Mouse (Mus musculus) intestine, embryonic 16.5 days (tissue): ENCODE data around the gene Atp1a1. TPM values are rescaled to one million over a fixed set of nuclear protein-coding genes. Genes with fewer than 3 reads are reported as not detected.

Source experiments
- ATAC-seq: fragments of 200-750 bp; cut with Nextera tagmentation; 2 replicates; pipeline ENCODE4 v1.8.0; 2017; ENCODE audit warnings: moderate TSS enrichment, moderate library complexity
- H3K27ac ChIP-seq: fragments of 300-500 bp; sonication (generic); 2 replicates; pipeline ENCODE4 v1.5.1; 2014; ENCODE audit warnings: mild to moderate bottlenecking, low read length
- H3K27me3 ChIP-seq: fragments of 300-500 bp; sonication (generic); replicated peaks from 2 replicates; pipeline ENCODE4 v1.6.1; 2014; ENCODE audit warnings: low read length, control low read depth, mixed read lengths; ENCODE audit not compliant: control insufficient read depth, insufficient read depth
- H3K36me3 ChIP-seq: fragments of 300-500 bp; sonication (generic); 2 replicates; pipeline ENCODE4 v1.6.1; 2014; ENCODE audit warnings: low read length, control low read depth; ENCODE audit not compliant: control insufficient read depth, insufficient read depth
- H3K4me1 ChIP-seq: fragments of 300-500 bp; sonication (generic); 2 replicates; pipeline ENCODE4 v1.6.1; 2014; ENCODE audit warnings: low read length, control low read depth, mixed read lengths; ENCODE audit not compliant: control insufficient read depth, insufficient read depth
- H3K4me2 ChIP-seq: fragments of 300-500 bp; sonication (generic); 2 replicates; pipeline ENCODE4 v1.6.1; 2014; ENCODE audit warnings: low read depth, low read length, control low read depth
- H3K4me3 ChIP-seq: fragments of 300-500 bp; sonication (generic); 2 replicates; pipeline ENCODE4 v1.5.1; 2014; ENCODE audit warnings: mild to moderate bottlenecking, low read length
- H3K9ac ChIP-seq: fragments of 300-500 bp; sonication (generic); 2 replicates; pipeline ENCODE4 v1.6.1; 2014; ENCODE audit warnings: low read depth, low read length
- H3K9me3 ChIP-seq: fragments of 300-500 bp; sonication (generic); 2 replicates; pipeline ENCODE4 v1.6.1; 2016; ENCODE audit warnings: low read length, control low read depth; ENCODE audit not compliant: control insufficient read depth
- WGBS: fragments of 180-500 bp; shearing (Covaris S2); extraction: QIAGEN DNeasy Blood & Tissue Kit; methylation state at CpG from one replicate; pipeline ENCODE4 v1.1.7; 2014; 5-methylcytosine and 5-hydroxymethylcytosine counted together
- polyA plus RNA-seq: library from polyadenylated mRNA; unstranded; fragments of >200 nt; fragmentation: Nextera tagmentation; extraction: Ambion mirVana; gene quantifications from 2 replicates; pipeline ENCODE4 v1.2.1, GENCODE M21; 2015

Gene Atp1a1
- polyA plus RNA-seq, 1 experiment from 2014 or later, result 262 TPM

DNA sequence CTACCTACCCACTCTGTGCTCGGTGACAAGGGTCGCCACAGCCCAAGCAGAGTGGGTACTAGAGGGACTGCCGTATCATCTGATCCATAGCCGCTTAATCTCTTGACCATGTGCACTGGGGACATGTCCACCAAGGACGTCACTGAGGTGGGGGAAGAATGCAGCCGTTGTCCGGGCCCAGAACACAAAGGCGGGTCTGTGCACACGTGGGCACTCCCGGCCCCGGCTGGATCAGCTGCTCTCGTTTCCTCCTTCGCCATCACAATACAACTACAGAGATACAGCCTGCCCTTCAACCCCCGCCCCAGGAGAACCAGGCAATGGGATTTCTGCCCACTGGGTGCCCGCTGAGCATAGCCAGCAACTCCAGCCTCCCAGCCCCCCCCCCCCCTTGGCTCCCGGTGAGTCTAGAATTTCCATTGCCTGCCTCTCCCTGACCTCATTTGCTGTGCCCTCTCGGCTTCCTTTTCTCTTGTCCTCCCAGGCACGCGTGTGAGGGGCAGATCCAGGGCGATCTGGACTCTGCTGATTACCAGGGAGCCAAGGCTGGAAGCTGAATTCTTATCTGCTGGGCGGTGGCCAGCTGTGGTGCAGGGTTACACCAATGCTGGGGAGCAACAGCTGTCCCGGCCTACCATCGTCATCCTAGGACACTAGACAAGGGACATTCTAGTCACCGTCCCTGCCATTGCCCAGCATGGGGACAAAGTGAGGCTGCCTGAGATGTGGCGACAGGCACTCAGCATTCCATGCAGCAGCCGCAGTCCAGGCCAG, 52.8 kb downstream of the Atp1a1 start:
- Histone ChIP-seq H3K4me1 (peaks cover 21% of the 10 kb centered on the region), H3K9me3 (no peaks in the 10 kb centered on the region), H3K27me3 (no peaks in the 10 kb centered on the region), H3K36me3 (no peaks in the 10 kb centered on the region), H3K9ac (peak overlapping the region; percentile 36; the same call in 1 of the 2 replicates), H3K27ac (no peak overlapping the region), H3K4me3 (no peak overlapping the region), H3K4me2 (0 out of 2 replicates have a peak overlapping the region, but pooled peaks have one; percentile 17)
- WGBS, result 51% methylated on average over 26 of the region's 26 CpGs
- peak; percentile 84 for ATAC-seq

DNA sequence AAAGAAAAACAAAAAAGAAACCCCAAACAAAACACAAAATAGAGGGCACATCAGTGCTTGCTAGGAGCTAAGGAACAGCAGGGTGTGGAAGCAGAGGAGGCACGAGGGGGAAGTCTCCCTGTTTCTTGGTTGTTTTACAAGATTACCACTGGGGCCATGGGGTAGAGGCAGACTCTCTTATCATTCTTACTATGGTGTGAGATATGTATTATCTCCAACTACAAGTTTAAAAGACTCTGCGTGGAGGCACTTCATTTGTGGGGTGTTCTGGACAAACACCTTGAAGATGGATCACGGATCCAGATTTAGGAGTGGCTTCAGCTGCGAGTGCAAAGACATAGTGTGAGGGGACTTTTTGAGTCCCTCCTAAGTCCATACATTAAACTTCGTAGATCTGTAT, 54.7 kb downstream of the Atp1a1 start:
- Histone ChIP-seq H3K4me2 (no peak overlapping the region), H3K27me3 (no peaks in the 10 kb centered on the region), H3K4me1 (peaks cover 21% of the 10 kb centered on the region), H3K27ac (no peak overlapping the region), H3K9me3 (no peaks in the 10 kb centered on the region), H3K4me3 (no peak overlapping the region), H3K9ac (no peak overlapping the region), H3K36me3 (no peaks in the 10 kb centered on the region)
- whole genome bisulfite sequencing, result 73% methylated on average over 5 of the region's 5 CpGs
- ATAC-seq, result 0 out of 2 replicates have a peak, but pooled peaks have one; percentile 27

DNA sequence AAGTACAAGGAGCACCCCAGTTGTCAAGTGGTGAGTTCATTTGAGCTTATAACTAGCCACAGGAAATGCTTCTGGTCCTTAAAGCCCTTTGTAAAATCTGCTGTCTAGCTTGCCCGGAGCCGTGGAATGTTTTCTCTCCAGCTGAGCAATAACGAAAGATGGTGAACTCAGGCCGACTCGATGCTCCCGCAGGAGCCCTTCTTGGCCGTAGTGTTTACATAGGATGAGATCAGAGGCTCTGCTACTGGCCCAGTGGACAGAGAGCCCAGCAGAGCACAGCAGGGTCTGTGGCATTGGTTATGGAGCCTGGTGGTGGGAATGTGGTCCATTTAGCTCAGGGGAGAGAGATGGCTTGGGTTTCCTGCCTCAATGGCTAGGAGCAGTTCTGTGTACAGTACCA, 60.4 kb downstream of the Atp1a1 start:
- peak; percentile 43 for ATAC-seq
- 17% methylated on average over 7 of the region's 7 CpGs for WGBS
- no peaks in the 10 kb centered on the region for H3K4me1 ChIP-seq
- no peak overlapping the region for H3K4me2 ChIP-seq
- no peaks in the 10 kb centered on the region for H3K9me3 ChIP-seq
- H3K27me3 ChIP-seq, result no peaks in the 10 kb centered on the region
- H3K9ac ChIP-seq, result 0 out of 2 replicates have a peak overlapping the region, but pooled peaks have one; percentile 18
- 0 out of 2 replicates have a peak overlapping the region, but pooled peaks have one; percentile 34 for H3K27ac ChIP-seq
- no peak overlapping the region for H3K4me3 ChIP-seq
- H3K36me3 ChIP-seq, result no peaks in the 10 kb centered on the region

DNA sequence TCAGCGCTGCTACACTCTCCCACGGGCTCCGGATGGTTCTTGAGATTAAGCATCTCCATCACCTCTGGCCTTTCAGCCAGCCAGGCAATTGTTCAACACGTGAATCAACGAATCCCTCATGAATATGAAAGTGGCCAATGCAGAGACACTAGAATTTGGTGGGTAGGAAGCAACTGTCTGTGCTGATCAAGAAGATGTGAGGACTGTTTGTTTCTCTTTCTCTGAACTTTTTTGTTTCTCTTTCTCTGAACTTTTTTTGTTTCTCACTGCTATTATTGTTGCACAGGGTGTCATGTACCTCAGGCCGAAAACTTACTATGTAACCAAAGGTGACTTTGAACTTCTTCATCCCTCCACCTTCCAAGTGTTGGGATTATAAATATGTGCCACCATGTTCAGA, 62.9 kb downstream of the Atp1a1 start:
- H3K4me2 ChIP-seq, result no peak overlapping the region
- WGBS, result 72% methylated on average over 6 of the region's 6 CpGs
- no peaks in the 10 kb centered on the region for H3K4me1 ChIP-seq
- H3K36me3 ChIP-seq, result no peaks in the 10 kb centered on the region
- no peak for ATAC-seq
- H3K9ac ChIP-seq, result no peak overlapping the region
- no peaks in the 10 kb centered on the region for H3K27me3 ChIP-seq
- H3K9me3 ChIP-seq, result no peaks in the 10 kb centered on the region
- H3K27ac ChIP-seq, result no peak overlapping the region
- no peak overlapping the region for H3K4me3 ChIP-seq

DNA sequence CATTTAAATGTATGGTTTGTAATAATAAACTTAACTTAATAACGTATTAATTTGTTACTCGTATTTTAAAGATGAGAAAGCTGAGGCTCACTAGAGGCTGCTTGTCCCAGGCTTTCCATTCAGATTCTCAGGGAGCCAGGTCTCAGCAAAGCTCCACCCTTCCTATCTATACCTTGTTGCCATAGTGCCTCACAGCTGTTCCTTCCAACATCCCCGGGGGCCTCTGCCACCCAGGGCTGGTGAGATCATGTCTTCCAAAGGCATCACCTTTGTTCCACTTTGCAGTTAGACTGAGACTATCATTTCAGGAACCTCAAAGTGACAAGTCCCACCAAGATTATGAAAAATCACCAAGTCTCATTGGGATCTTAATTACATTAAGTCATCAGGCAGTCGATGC, 63.9 kb downstream of the Atp1a1 start:
- no peak overlapping the region for H3K9ac ChIP-seq
- H3K27ac ChIP-seq, result no peak overlapping the region
- no peak overlapping the region for H3K4me2 ChIP-seq
- ATAC-seq, result no peak
- H3K27me3 ChIP-seq, result no peaks in the 10 kb centered on the region
- H3K9me3 ChIP-seq, result no peaks in the 10 kb centered on the region
- no peaks in the 10 kb centered on the region for H3K36me3 ChIP-seq
- WGBS, result 74% methylated on average over 4 of the region's 4 CpGs
- no peaks in the 10 kb centered on the region for H3K4me1 ChIP-seq
- no peak overlapping the region for H3K4me3 ChIP-seq

DNA sequence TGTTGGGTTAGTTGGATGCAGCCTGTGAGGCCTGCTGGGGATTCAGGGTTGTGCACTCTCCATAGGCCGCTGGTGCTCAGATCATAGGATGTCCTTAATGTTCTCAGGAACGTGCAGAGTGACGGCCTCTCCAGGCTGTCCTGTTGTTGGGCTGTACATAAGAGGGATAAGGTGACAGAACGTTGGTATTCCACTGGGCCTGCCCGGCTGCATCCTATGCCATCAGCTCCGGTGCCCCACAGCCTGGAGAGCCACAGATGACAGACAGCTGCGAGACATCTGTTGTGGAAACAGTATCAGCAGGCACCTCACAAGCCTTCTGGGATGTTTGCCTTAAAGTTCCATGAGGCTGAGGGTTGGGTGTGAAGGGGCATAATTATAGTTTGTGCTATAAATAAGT, 68.2 kb downstream of the Atp1a1 start:
- no peak for ATAC-seq
- no peaks in the 10 kb centered on the region for H3K9me3 ChIP-seq
- 91% methylated on average over 7 of the region's 7 CpGs for WGBS
- H3K4me1 ChIP-seq, result no peaks in the 10 kb centered on the region
- H3K9ac ChIP-seq, result no peak overlapping the region
- no peak overlapping the region for H3K4me2 ChIP-seq
- H3K27ac ChIP-seq, result no peak overlapping the region
- H3K36me3 ChIP-seq, result no peaks in the 10 kb centered on the region
- H3K4me3 ChIP-seq, result no peak overlapping the region
- H3K27me3 ChIP-seq, result no peaks in the 10 kb centered on the region

DNA sequence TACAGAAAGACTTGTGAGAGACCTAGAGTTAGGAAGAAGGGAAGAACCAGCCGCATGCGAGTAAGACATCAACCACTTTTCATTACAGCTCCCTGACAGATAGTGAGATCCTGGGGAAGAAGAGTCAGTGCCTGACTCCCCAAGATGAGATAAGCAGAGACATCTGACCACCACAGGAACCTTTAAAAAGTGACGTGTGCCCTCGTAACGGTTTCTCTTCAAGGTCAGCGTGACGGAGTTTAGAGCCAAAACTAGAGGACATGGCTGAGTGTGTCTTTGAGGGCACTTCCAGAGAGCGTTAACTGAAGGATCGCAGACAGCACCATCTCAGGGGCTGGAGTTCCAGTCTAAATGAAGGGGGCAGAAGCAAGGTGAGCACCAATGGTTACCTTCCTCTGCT, 70.2 kb downstream of the Atp1a1 start:
- no peak for ATAC-seq
- no peaks in the 10 kb centered on the region for H3K36me3 ChIP-seq
- no peak overlapping the region for H3K9ac ChIP-seq
- no peaks in the 10 kb centered on the region for H3K27me3 ChIP-seq
- no peak overlapping the region for H3K4me2 ChIP-seq
- WGBS, result 89% methylated on average over 9 of the region's 9 CpGs
- H3K27ac ChIP-seq, result no peak overlapping the region
- H3K4me1 ChIP-seq, result peaks cover 7% of the 10 kb centered on the region; the same call in 1 of the 2 replicates
- no peaks in the 10 kb centered on the region for H3K9me3 ChIP-seq
- no peak overlapping the region for H3K4me3 ChIP-seq

DNA sequence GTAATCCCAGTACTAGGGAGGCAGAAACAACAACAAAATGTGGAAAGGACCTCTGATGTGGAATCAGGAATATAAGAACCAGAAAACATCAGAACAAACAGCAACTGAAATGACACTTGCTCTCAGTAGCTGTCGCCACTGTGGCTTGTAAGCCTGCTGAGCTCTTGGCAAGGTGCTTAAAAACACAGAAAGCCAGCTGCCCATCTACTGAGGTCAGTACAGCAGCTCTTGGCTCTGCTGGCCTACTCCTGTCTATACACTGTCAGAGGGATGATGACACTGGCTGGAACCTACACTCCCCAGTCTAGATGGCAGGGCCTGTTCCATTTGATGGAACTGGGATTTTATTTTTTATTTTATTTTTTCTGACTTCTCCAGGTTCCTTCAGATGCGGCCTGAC, 71.1 kb downstream of the Atp1a1 start:
- Histone ChIP-seq H3K27me3 (no peaks in the 10 kb centered on the region), H3K9ac (no peak overlapping the region), H3K4me3 (no peak overlapping the region), H3K27ac (no peak overlapping the region), H3K4me2 (no peak overlapping the region), H3K36me3 (no peaks in the 10 kb centered on the region), H3K4me1 (peaks cover 16% of the 10 kb centered on the region), H3K9me3 (no peaks in the 10 kb centered on the region)
- ATAC-seq, result no peak
- WGBS, result 88% methylated on average over 2 of the region's 2 CpGs

DNA sequence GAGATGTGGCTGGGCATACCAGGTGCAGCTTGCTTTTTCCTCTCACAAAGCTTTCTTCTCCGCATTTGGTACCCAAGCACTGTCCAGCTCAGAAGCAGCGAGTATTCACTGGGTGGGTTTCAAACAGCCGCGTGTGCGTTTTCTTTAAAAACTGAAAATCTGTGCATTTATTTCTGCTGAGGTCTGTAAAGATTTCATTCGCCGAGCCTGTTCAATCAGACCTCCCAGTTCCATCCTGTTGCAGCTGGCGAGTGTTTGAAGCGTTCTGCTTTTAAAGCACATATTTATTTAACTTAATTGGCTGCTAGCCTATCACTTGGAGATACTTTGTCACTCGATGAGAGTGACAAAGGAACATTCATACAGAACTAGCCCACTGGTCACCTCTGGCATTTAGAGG, 73.6 kb downstream of the Atp1a1 start:
- Histone ChIP-seq H3K4me2 (no peak overlapping the region), H3K36me3 (no peaks in the 10 kb centered on the region), H3K4me1 (peaks cover 23% of the 10 kb centered on the region), H3K4me3 (no peak overlapping the region), H3K27me3 (no peaks in the 10 kb centered on the region), H3K27ac (no peak overlapping the region), H3K9me3 (no peaks in the 10 kb centered on the region), H3K9ac (no peak overlapping the region)
- WGBS, result 48% methylated on average over 10 of the region's 10 CpGs
- ATAC-seq, result no peak
